Mouse (Mus musculus): ENCODE measurements around the gene Ppm1j. TPM values are rescaled to one million over a fixed set of nuclear protein-coding genes. Genes with fewer than 3 reads are reported as not detected.
A peak's percentile ranks its signal among the peaks of the same experiment; 100 is the strongest.

Gene Ppm1j
- polyA plus RNA-seq, 1 experiment from 2014 or later, result 0.89 TPM

DNA sequence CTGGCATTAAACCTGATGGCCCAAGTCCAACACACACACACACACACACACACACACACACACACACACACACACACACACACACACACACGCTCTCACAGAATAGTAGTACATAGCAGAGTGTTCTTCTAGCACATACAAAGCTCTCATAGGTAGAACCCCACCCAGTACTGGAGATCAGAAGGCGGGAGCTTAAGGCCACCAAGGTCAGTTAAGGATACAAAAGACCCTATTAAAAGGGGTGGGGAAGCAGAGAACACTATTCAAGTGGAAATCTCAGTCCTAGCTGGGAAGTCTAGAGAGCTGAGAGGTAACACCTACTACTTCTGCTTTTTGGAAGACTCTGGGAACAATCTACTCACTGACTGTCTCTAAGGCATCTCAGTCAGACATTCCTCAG is 34.5 kb downstream of the Ppm1j start:
- ATAC-seq, result no peak
- H3K9me3 ChIP-seq (ENCODE audit: control insufficient read depth, low read length), result no peaks in the 10 kb centered on the region
- WGBS, result 86% methylated on average over 2 of the region's 2 CpGs
- no peaks in the 10 kb centered on the region for H3K27me3 ChIP-seq (replicated peaks; ENCODE audit: control insufficient read depth, insufficient read depth, low read length)
- no peak overlapping the region for H3K4me3 ChIP-seq (ENCODE audit: low read length)
- H3K4me1 ChIP-seq (ENCODE audit: control insufficient read depth, insufficient read depth, low read depth, low read length), result peaks cover 10% of the 10 kb centered on the region
- no peaks in the 10 kb centered on the region for H3K36me3 ChIP-seq (ENCODE audit: control insufficient read depth, insufficient read depth, low read length)
- H3K9ac ChIP-seq (ENCODE audit: low read depth, low read length), result no peak overlapping the region
- no peak overlapping the region for H3K27ac ChIP-seq (ENCODE audit: low read depth, low read length)
- H3K4me2 ChIP-seq (ENCODE audit: low read length), result no peak overlapping the region

DNA sequence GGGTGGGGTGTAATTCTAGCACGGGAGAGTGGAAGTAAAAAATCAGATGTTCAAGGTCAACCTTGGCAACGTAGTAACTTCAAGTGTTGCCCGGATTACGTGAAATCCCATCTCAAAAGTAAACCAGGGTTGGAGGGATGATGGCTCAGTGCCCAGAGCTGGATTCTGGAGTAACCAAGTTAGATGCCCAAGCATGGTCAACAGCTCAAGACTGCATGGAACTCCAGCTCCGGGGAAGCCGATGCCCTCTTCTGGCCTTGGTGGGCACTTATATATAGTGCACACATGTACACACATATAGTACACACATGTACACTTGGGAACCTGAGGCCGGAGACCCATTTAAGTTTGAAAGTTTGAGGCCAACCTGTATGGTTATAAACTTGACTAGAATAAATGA is 35.3 kb downstream of the Ppm1j start:
- Histone ChIP-seq H3K4me1 (ENCODE audit: control insufficient read depth, insufficient read depth, low read depth, low read length) (peaks cover 10% of the 10 kb centered on the region), H3K9me3 (ENCODE audit: control insufficient read depth, low read length) (no peaks in the 10 kb centered on the region), H3K4me2 (ENCODE audit: low read length) (no peak overlapping the region), H3K27ac (ENCODE audit: low read depth, low read length) (no peak overlapping the region), H3K4me3 (ENCODE audit: low read length) (no peak overlapping the region), H3K9ac (ENCODE audit: low read depth, low read length) (no peak overlapping the region), H3K36me3 (ENCODE audit: control insufficient read depth, insufficient read depth, low read length) (no peaks in the 10 kb centered on the region), H3K27me3 (replicated peaks; ENCODE audit: control insufficient read depth, insufficient read depth, low read length) (no peaks in the 10 kb centered on the region)
- WGBS, result 98% methylated on average over 7 of the region's 7 CpGs
- ATAC-seq, result no peak

- no peaks in the 10 kb centered on the region for H3K9me3 ChIP-seq (ENCODE audit: control insufficient read depth, low read length)
- peak; percentile 87 for ATAC-seq
- peak overlapping the region; percentile 98 for H3K4me2 ChIP-seq (ENCODE audit: low read length)
- WGBS, result under 1% methylated on average over 44 of the region's 46 CpGs
- H3K27ac ChIP-seq (ENCODE audit: low read depth, low read length), result peak overlapping the region; percentile 74
- peak overlapping the region; percentile 89 for H3K9ac ChIP-seq (ENCODE audit: low read depth, low read length)
- H3K4me1 ChIP-seq (ENCODE audit: control insufficient read depth, insufficient read depth, low read depth, low read length), result peaks cover 10% of the 10 kb centered on the region
- no peaks in the 10 kb centered on the region for H3K27me3 ChIP-seq (replicated peaks; ENCODE audit: control insufficient read depth, insufficient read depth, low read length)
- no peaks in the 10 kb centered on the region for H3K36me3 ChIP-seq (ENCODE audit: control insufficient read depth, insufficient read depth, low read length)
- H3K4me3 ChIP-seq (ENCODE audit: low read length), result peak overlapping the region; percentile 89
These were observed 36.7 kb downstream of the Ppm1j start for GRCm38 (mm10) chr3:104817481-104817990.

DNA sequence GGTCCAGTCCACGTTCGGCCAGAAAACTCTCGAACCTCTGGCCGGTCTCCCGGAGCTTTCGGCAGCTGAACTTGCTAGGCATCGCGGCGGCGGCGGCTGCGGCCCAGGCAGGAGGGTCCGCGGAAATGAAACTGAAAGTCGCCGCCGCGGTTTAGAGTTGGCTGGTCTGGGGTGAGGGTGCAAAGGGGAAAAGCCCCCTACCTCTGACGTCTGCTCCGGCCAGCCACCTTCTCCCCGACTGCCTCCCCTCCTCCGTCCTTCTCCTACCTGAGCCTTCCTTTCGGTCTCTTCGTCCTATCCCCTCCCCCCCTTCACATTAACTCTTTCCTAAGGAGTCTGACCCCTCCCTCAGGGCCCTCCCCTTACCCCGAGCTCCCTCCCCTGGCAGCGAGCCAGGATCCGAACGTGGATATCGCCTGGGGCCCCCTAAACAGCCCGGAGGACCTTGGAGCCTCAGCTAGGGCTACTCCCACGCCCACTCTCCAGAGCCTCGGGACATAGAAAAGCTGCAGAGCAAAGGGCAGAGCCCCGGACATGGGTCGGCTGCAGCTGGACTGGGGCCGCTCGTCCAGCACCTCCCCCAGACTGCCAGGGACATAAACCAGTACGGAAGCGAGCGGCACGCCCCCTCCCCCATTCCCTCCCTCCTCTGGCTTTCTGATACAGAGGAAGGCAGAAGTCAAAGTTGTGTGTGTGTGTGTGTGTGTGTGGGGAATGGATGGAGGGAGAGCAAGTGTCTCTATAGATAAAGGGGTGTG is 37.3 kb downstream of the Ppm1j start, which contains the start of gene Mov10:
Gene Mov10 (minus strand): TSS at position 573 of the 758 bp plus-strand sequence.
- H3K27ac ChIP-seq (ENCODE audit: low read depth, low read length), result peak within 1 kb of the TSS; percentile 74
- under 1% methylated on average over 40 of the region's 40 CpGs for WGBS
- H3K9ac ChIP-seq (ENCODE audit: low read depth, low read length), result peak within 1 kb of the TSS; percentile 89
- no peaks in the 10 kb centered on the region for H3K27me3 ChIP-seq (replicated peaks; ENCODE audit: control insufficient read depth, insufficient read depth, low read length)
- peaks cover 10% of the 10 kb centered on the region for H3K4me1 ChIP-seq (ENCODE audit: control insufficient read depth, insufficient read depth, low read depth, low read length)
- peak; percentile 79 for ATAC-seq
- H3K4me3 ChIP-seq (ENCODE audit: low read length), result peak within 1 kb of the TSS; percentile 89
- H3K36me3 ChIP-seq (ENCODE audit: control insufficient read depth, insufficient read depth, low read length), result no peaks in the 10 kb centered on the region
- H3K4me2 ChIP-seq (ENCODE audit: low read length), result peak within 1 kb of the TSS; percentile 98
- no peaks in the 10 kb centered on the region for H3K9me3 ChIP-seq (ENCODE audit: control insufficient read depth, low read length)

GRCm38 (mm10) chr3:104818749-104819134 is 37.9 kb downstream of the Ppm1j start:
- no peak overlapping the region for H3K27ac ChIP-seq (ENCODE audit: low read depth, low read length)
- 5% methylated on average over 3 of the region's 3 CpGs for WGBS

DNA sequence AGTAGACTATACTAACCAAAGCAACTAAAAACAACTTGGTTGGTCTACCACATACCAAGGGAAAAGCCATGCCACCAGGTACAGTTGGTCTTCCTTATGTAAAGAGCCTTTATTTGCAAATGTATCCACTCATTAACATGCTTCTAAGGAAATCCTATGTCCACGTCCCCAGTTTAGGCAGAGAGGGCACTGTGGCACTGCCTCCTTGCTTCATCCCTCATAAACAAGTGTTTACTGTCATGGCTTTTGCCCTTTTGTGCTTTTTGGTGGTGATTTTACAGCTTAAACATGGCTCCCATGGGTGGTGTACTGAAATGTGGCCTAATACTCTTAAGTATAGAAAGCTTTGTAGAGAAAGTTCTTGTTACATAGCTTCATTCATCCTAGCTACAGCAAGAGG is 39.6 kb downstream of the Ppm1j start:
- Histone ChIP-seq H3K9ac (ENCODE audit: low read depth, low read length) (no peak overlapping the region), H3K9me3 (ENCODE audit: control insufficient read depth, low read length) (no peaks in the 10 kb centered on the region), H3K4me2 (ENCODE audit: low read length) (no peak overlapping the region), H3K36me3 (ENCODE audit: control insufficient read depth, insufficient read depth, low read length) (0 out of 2 replicates have a peak, but pooled peaks cover under 1% of the 10 kb centered on the region), H3K27me3 (replicated peaks; ENCODE audit: control insufficient read depth, insufficient read depth, low read length) (no peaks in the 10 kb centered on the region), H3K4me1 (ENCODE audit: control insufficient read depth, insufficient read depth, low read depth, low read length) (peaks cover 10% of the 10 kb centered on the region), H3K4me3 (ENCODE audit: low read length) (no peak overlapping the region), H3K27ac (ENCODE audit: low read depth, low read length) (no peak overlapping the region)
- ATAC-seq, result no peak
- WGBS, result 52% methylated on average over 1 of the region's 1 CpGs

More at GRCm38 (mm10) chr3:104818749-104819134, 37.9 kb downstream of the Ppm1j start:
- no peak for ATAC-seq
- H3K4me3 ChIP-seq (ENCODE audit: low read length), result peak overlapping the region; percentile 89
- H3K9me3 ChIP-seq (ENCODE audit: control insufficient read depth, low read length), result no peaks in the 10 kb centered on the region
- H3K4me1 ChIP-seq (ENCODE audit: control insufficient read depth, insufficient read depth, low read depth, low read length), result peaks cover 10% of the 10 kb centered on the region
- H3K27me3 ChIP-seq (replicated peaks; ENCODE audit: control insufficient read depth, insufficient read depth, low read length), result no peaks in the 10 kb centered on the region
- H3K4me2 ChIP-seq (ENCODE audit: low read length), result peak overlapping the region; percentile 98
- no peaks in the 10 kb centered on the region for H3K36me3 ChIP-seq (ENCODE audit: control insufficient read depth, insufficient read depth, low read length)
- peak overlapping the region; percentile 89; the same call in 1 of the 2 replicates for H3K9ac ChIP-seq (ENCODE audit: low read depth, low read length)

GRCm38 (mm10) chr3:104822413-104822812 is 41.6 kb downstream of the Ppm1j start:
- Histone ChIP-seq H3K9ac (ENCODE audit: low read depth, low read length) (no peak overlapping the region), H3K9me3 (ENCODE audit: control insufficient read depth, low read length) (no peaks in the 10 kb centered on the region), H3K36me3 (ENCODE audit: control insufficient read depth, insufficient read depth, low read length) (0 out of 2 replicates have a peak, but pooled peaks cover 4% of the 10 kb centered on the region), H3K4me2 (ENCODE audit: low read length) (no peak overlapping the region), H3K27me3 (replicated peaks; ENCODE audit: control insufficient read depth, insufficient read depth, low read length) (no peaks in the 10 kb centered on the region), H3K27ac (ENCODE audit: low read depth, low read length) (no peak overlapping the region), H3K4me3 (ENCODE audit: low read length) (no peak overlapping the region), H3K4me1 (ENCODE audit: control insufficient read depth, insufficient read depth, low read depth, low read length) (peaks cover 7% of the 10 kb centered on the region)
- no peak for ATAC-seq
- 86% methylated on average over 3 of the region's 3 CpGs for WGBS

Other genes starting within 250 kb of the Ppm1j start
- gene Slc16a1, start 142.4 kb upstream of the Ppm1j start, polyA plus RNA-seq (2015; fragmentation: Nextera tagmentation; extraction: Ambion mirVana), result 12.6 and 12.7 TPM in 2 replicates
- gene Fam19a3, start 784 bp downstream of the Ppm1j start, polyA plus RNA-seq (2015; fragmentation: Nextera tagmentation; extraction: Ambion mirVana), result 0.05 and 0.10 TPM in 2 replicates
- gene Rhoc, start 7.3 kb downstream of the Ppm1j start, polyA plus RNA-seq (2015; fragmentation: Nextera tagmentation; extraction: Ambion mirVana), result 65.1 and 67.0 TPM in 2 replicates
- 9.1 and 12.4 TPM in 2 replicates for gene Mov10, start 37.5 kb downstream of the Ppm1j start, polyA plus RNA-seq (2015; fragmentation: Nextera tagmentation; extraction: Ambion mirVana)
- gene St7l, start 82.9 kb downstream of the Ppm1j start, polyA plus RNA-seq (2015; fragmentation: Nextera tagmentation; extraction: Ambion mirVana), result 29.9 and 30.2 TPM in 2 replicates
- gene Capza1, start 83.4 kb downstream of the Ppm1j start, polyA plus RNA-seq (2015; fragmentation: Nextera tagmentation; extraction: Ambion mirVana), result 141 and 155 TPM in 2 replicates
- 0.78 and 0.80 TPM in 2 replicates for gene Wnt2b, start 180.9 kb downstream of the Ppm1j start, polyA plus RNA-seq (2015; fragmentation: Nextera tagmentation; extraction: Ambion mirVana)